Mouse (Mus musculus) midbrain, embryonic 16.5 days (tissue): ENCODE results near the gene Ak3. TPM values are rescaled to one million over a fixed set of nuclear protein-coding genes. Genes with fewer than 3 reads are reported as not detected.

Experiments
- ATAC-seq: fragments of 200-750 bp; cut with Nextera tagmentation; 2 replicates; pipeline ENCODE4 v1.8.0; 2017; ENCODE audit warnings: moderate TSS enrichment
- H3K27ac ChIP-seq: fragments of 300-500 bp; sonication (generic); 2 replicates; pipeline ENCODE4 v1.5.1; 2014; ENCODE audit warnings: mild to moderate bottlenecking, low read length, mixed read lengths
- H3K27me3 ChIP-seq: fragments of 300-500 bp; sonication (generic); 2 replicates; pipeline ENCODE4 v1.6.1; 2014; ENCODE audit warnings: low read depth, low read length, mixed read lengths; ENCODE audit not compliant: control insufficient read depth, insufficient read depth
- H3K36me3 ChIP-seq: fragments of 300-500 bp; sonication (generic); 2 replicates; pipeline ENCODE4 v1.6.1; 2014; ENCODE audit warnings: mild to moderate bottlenecking, low read length, moderate library complexity, mixed read lengths; ENCODE audit not compliant: control insufficient read depth, insufficient read depth
- H3K4me1 ChIP-seq: fragments of 300-500 bp; sonication (generic); 2 replicates; pipeline ENCODE4 v1.6.1; 2014; ENCODE audit warnings: mild to moderate bottlenecking, low read length, mixed read lengths; ENCODE audit not compliant: control insufficient read depth, insufficient read depth
- H3K4me2 ChIP-seq: fragments of 300-500 bp; sonication (generic); 2 replicates; pipeline ENCODE4 v1.6.1; 2014; ENCODE audit warnings: mild to moderate bottlenecking, low read length, mixed read lengths
- H3K4me3 ChIP-seq: fragments of 300-500 bp; sonication (generic); 2 replicates; pipeline ENCODE4 v1.5.1; 2014; ENCODE audit warnings: low read depth, mild to moderate bottlenecking, low read length, moderate library complexity, mixed read lengths
- H3K9ac ChIP-seq: fragments of 300-500 bp; sonication (generic); 2 replicates; pipeline ENCODE4 v1.6.1; 2014; ENCODE audit warnings: low read depth, low read length, mixed read lengths
- H3K9me3 ChIP-seq: fragments of 300-500 bp; sonication (generic); replicated peaks from 2 replicates; pipeline ENCODE4 v1.6.1; 2014; ENCODE audit warnings: mild to moderate bottlenecking, low read length, mixed read lengths; ENCODE audit not compliant: control insufficient read depth, poor library complexity, severe bottlenecking
- WGBS: fragments of 180-500 bp; shearing (Covaris S2); extraction: QIAGEN DNeasy Blood & Tissue Kit; methylation state at CpG from one replicate; pipeline ENCODE4 v1.1.7; 2014; 5-methylcytosine and 5-hydroxymethylcytosine counted together
- polyA plus RNA-seq: library from polyadenylated mRNA; unstranded; fragments of >200 nt; fragmentation: Nextera tagmentation; extraction: Ambion mirVana; gene quantifications from 2 replicates; pipeline ENCODE4 v1.2.1, GENCODE M21; 2015

Ak3 gene
- polyA plus RNA-seq, 1 experiment from 2014 or later, result 75.1 TPM

GRCm38 (mm10) chr19:29063009-29063408 lies 15.2 kb upstream of the Ak3 start:
- 76% methylated on average over 5 of the region's 5 CpGs for WGBS
- no peak for ATAC-seq
- no peak overlapping the region for H3K9ac ChIP-seq

GRCm38 (mm10) chr19:29060299-29060698 lies 12.5 kb upstream of the Ak3 start:
- no peak overlapping the region for H3K4me2 ChIP-seq
- H3K4me3 ChIP-seq, result no peak overlapping the region
- peaks cover 2% of the 10 kb centered on the region; the same call in 1 of the 2 replicates for H3K4me1 ChIP-seq
- no peak for ATAC-seq
- 20% methylated on average over 6 of the region's 6 CpGs for WGBS
- H3K9me3 ChIP-seq, result no peaks in the 10 kb centered on the region
- no peak overlapping the region for H3K27ac ChIP-seq
- H3K27me3 ChIP-seq, result no peaks in the 10 kb centered on the region
- no peak overlapping the region for H3K9ac ChIP-seq
- no peaks in the 10 kb centered on the region for H3K36me3 ChIP-seq

More at GRCm38 (mm10) chr19:29063009-29063408, 15.2 kb upstream of the Ak3 start:
- Histone ChIP-seq H3K27ac (no peak overlapping the region), H3K36me3 (no peaks in the 10 kb centered on the region), H3K27me3 (no peaks in the 10 kb centered on the region), H3K4me1 (peaks cover 2% of the 10 kb centered on the region; the same call in 1 of the 2 replicates), H3K4me2 (no peak overlapping the region), H3K4me3 (no peak overlapping the region), H3K9me3 (no peaks in the 10 kb centered on the region)

DNA sequence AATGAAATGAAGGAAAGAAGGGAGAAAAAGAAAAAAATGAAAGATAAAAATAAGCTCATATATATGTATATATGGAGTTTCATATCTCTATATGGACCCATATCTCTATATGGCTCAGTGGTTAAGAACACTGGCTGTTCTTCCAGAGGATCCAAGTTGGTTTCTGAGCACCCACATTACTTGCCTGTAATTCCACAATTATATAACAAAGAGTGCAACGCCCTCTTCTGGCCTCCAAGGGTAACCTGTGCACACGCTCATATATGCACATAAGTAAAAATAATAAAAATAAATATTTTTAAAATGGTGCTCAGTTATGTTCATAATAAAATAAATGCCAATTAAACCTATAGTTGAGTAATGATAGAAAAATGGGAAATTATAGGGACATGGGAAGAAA lies 11.9 kb upstream of the Ak3 start:
- no peaks in the 10 kb centered on the region for H3K9me3 ChIP-seq
- H3K36me3 ChIP-seq, result no peaks in the 10 kb centered on the region
- no peak overlapping the region for H3K4me2 ChIP-seq
- H3K27ac ChIP-seq, result no peak overlapping the region
- 84% methylated on average over 2 of the region's 2 CpGs for WGBS
- H3K4me1 ChIP-seq, result peaks cover 2% of the 10 kb centered on the region; the same call in 1 of the 2 replicates
- H3K9ac ChIP-seq, result no peak overlapping the region
- no peak for ATAC-seq
- H3K4me3 ChIP-seq, result no peak overlapping the region
- H3K27me3 ChIP-seq, result no peaks in the 10 kb centered on the region

- no peak overlapping the region for H3K9ac ChIP-seq
- no peak overlapping the region for H3K27ac ChIP-seq
- H3K36me3 ChIP-seq, result no peaks in the 10 kb centered on the region
- no peaks in the 10 kb centered on the region for H3K4me1 ChIP-seq
- no peaks in the 10 kb centered on the region for H3K27me3 ChIP-seq
- ATAC-seq, result no peak
- no peaks in the 10 kb centered on the region for H3K9me3 ChIP-seq
- H3K4me3 ChIP-seq, result no peak overlapping the region
- 91% methylated on average over 5 of the region's 5 CpGs for WGBS
- no peak overlapping the region for H3K4me2 ChIP-seq
Observed at GRCm38 (mm10) chr19:29058741-29059140, 11.0 kb upstream of the Ak3 start.

DNA sequence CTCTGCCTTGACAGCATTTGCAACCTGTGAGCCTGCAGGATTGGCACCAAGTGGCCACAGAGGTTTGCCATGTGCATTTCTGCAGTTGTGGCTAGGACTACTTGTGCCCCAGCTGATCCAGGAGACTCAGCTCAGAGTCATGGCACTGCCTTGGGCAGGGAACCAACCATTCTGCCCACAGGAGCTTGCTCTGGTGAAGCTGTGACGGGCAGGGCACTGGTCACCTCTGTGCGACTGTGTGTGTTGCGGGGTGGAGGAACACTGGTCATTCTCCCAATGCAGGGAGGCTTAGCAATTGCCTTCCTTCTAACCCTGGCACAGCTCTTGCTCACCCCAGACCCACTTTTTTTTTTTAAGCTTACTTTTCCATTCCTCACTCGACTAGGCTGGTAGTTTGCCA lies 7.7 kb upstream of the Ak3 start:
- Histone ChIP-seq H3K36me3 (no peaks in the 10 kb centered on the region), H3K27me3 (no peaks in the 10 kb centered on the region), H3K4me3 (no peak overlapping the region), H3K4me1 (no peaks in the 10 kb centered on the region), H3K9me3 (no peaks in the 10 kb centered on the region), H3K9ac (no peak overlapping the region), H3K27ac (no peak overlapping the region), H3K4me2 (no peak overlapping the region)
- 87% methylated on average over 4 of the region's 4 CpGs for WGBS
- no peak for ATAC-seq

DNA sequence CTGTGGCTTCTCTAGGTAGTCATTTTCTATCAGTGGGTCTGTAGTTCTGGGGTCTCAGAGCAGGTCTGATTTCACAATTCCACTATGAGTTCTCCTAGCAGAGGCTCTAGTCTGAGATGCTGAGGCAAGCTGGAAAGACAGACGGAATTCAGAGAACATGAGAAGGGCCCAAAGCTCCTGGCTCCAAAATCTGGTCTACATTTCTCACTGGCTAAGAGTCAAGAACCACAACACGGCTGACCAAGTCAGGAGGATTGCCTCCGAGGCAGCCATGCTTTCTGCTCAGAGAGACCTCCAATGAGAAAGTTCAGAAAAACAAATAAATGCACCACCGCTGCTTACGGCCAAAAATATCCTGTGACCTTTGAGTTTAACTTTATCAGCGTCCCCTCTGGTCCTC lies 6.8 kb upstream of the Ak3 start:
- WGBS, result 88% methylated on average over 6 of the region's 6 CpGs
- Histone ChIP-seq H3K27ac (no peak overlapping the region), H3K9ac (no peak overlapping the region), H3K27me3 (no peaks in the 10 kb centered on the region), H3K9me3 (no peaks in the 10 kb centered on the region), H3K36me3 (no peaks in the 10 kb centered on the region), H3K4me1 (no peaks in the 10 kb centered on the region), H3K4me3 (no peak overlapping the region), H3K4me2 (no peak overlapping the region)
- ATAC-seq, result no peak

DNA sequence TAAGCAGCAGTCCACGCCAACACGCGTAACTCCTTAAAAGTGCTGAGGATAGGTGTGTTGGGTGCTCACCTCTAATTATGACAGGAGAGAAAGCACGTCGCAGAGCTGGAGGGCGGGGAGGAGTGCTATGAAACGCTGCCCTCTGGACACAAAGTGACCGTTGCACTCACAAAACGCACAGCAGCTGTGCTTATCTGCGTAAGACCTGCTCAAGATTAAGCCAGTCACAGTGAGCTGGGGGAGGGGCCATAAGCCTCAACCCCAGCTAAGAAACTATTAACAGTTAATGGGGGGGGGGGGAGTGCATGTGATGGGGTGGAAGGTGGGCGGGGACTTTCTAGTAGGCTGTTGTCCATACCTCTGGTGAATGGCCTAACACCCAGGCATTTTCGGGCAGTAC lies 5.0 kb upstream of the Ak3 start:
- Histone ChIP-seq H3K27me3 (no peaks in the 10 kb centered on the region), H3K9ac (no peak overlapping the region), H3K9me3 (no peaks in the 10 kb centered on the region), H3K4me3 (no peak overlapping the region), H3K4me2 (no peak overlapping the region), H3K4me1 (no peaks in the 10 kb centered on the region), H3K36me3 (no peaks in the 10 kb centered on the region), H3K27ac (no peak overlapping the region)
- ATAC-seq, result no peak
- WGBS, result 89% methylated on average over 12 of the region's 12 CpGs

DNA sequence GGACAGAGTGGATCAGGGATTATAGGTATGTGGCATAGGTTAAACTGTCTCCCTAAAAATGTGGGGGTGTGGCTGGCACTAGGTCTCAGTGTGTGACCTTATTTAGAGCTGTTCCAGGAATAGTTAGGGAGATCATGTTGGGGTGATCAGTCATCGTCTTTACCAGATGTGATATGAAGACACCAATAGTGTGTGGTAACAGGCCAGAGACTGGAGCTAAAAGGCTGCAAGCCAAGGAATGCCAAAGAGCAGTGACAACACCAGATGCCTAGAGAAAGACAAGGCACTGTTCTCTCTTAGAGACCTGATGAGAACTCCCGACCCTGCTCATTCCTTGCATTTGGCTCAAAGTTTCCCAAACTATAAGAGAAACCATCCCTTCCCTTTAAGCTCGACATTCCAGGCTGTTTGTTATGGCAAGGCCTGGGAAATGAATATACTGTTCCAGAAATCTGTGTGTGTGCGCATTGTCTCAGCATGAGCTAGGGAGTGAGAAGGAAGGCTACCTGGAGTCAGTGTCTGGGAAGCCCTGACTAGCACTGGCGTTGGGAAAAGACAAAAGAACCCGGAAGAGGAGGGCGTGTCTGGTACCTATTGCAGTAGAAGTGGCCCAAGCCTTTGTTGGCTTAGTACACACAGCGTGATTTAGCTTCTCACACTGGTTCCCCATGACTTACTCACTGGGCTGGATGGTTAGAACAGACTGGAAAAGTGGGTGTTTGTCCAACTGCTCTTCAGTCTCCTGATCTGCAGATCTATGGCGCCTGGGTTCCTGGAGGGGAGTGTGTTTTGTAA lies 2.6 kb upstream of the Ak3 start:
- Histone ChIP-seq H3K4me2 (no peak overlapping the region), H3K27me3 (no peaks in the 10 kb centered on the region), H3K27ac (no peak overlapping the region), H3K36me3 (no peaks in the 10 kb centered on the region), H3K4me3 (no peak overlapping the region), H3K9me3 (no peaks in the 10 kb centered on the region), H3K9ac (no peak overlapping the region), H3K4me1 (peaks cover 5% of the 10 kb centered on the region)
- WGBS, result 84% methylated on average over 9 of the region's 9 CpGs
- no peak for ATAC-seq

DNA sequence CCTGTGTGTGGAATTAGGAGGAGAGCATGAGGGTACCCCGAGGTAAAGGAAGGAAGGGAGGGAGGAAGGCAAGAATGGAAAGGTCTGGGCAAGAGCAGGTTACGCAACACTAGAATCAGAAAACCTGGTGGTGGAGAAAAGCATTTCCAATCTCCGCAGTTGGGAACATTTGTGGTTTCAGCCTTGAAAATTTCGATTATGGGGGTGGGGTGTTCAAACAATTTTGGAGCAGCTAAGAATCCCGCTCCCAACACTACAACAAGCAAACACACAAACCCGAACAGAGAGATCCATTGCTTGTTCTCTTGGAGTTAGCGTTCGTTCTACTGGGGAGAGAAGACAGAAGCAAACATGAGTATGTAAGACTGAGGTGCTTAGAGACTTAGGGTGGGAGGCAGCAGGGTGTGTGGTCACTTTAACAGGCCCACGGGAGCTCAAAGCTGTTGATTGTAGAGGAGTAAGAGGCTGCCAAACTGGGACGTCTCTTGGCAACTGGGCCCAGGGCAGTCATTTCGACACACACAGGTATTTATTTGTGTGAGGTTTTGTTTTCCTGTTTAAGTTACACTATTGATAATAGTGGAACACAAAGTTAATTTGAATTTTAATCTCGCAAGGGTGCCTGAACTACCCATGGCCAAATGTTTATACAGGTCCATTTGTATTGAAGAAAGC lies 1.8 kb upstream of the Ak3 start:
- Histone ChIP-seq H3K4me2 (no peak overlapping the region), H3K4me1 (peaks cover 9% of the 10 kb centered on the region), H3K9me3 (no peaks in the 10 kb centered on the region), H3K9ac (no peak overlapping the region), H3K27ac (no peak overlapping the region), H3K36me3 (no peaks in the 10 kb centered on the region), H3K4me3 (no peak overlapping the region), H3K27me3 (no peaks in the 10 kb centered on the region)
- WGBS, result 77% methylated on average over 12 of the region's 12 CpGs
- no peak for ATAC-seq
